Mouse (Mus musculus) embryonic facial prominence, embryonic 11.5 days (tissue): ENCODE measurements around the gene Gm17571. TPM values are rescaled to one million over a fixed set of nuclear protein-coding genes. Genes with fewer than 3 reads are reported as not detected.

ENCODE experiments used
- ATAC-seq: fragments of 200-750 bp; cut with Nextera tagmentation; replicated peaks from 2 replicates; pipeline ENCODE4 v1.8.0; 2017; ENCODE audit warnings: low read depth; ENCODE audit not compliant: insufficient number of reproducible peaks, low FRiP score, low TSS enrichment
- DNase-seq: peaks from one replicate; pipeline ENCODE4 v3.0.0-alpha.2; 2015; ENCODE audit warnings: low spot score
- H3K27ac ChIP-seq: fragments of 300-500 bp; sonication (generic); replicated peaks from 2 replicates; pipeline ENCODE4 v1.5.1; 2014; ENCODE audit warnings: mild to moderate bottlenecking, low read depth, low read length, control low read depth
- H3K27me3 ChIP-seq: fragments of 300-500 bp; sonication (generic); 2 replicates; pipeline ENCODE4 v1.6.1; 2014; ENCODE audit warnings: mild to moderate bottlenecking, low read length, moderate library complexity, mixed read lengths; ENCODE audit not compliant: control insufficient read depth, insufficient read depth
- H3K36me3 ChIP-seq: fragments of 300-500 bp; sonication (generic); replicated peaks from 2 replicates; pipeline ENCODE4 v1.6.1; 2014; ENCODE audit warnings: low read depth, mild to moderate bottlenecking, low read length, moderate library complexity, mixed read lengths; ENCODE audit not compliant: control insufficient read depth, insufficient read depth
- H3K4me1 ChIP-seq: fragments of 300-500 bp; sonication (generic); 2 replicates; pipeline ENCODE4 v1.6.1; 2014; ENCODE audit warnings: low read length, mixed read lengths; ENCODE audit not compliant: control insufficient read depth, insufficient read depth
- H3K4me2 ChIP-seq: fragments of 300-500 bp; sonication (generic); 2 replicates; pipeline ENCODE4 v1.6.1; 2014; ENCODE audit warnings: low read depth, mild to moderate bottlenecking, control low read depth, low read length, moderate library complexity
- H3K4me3 ChIP-seq: fragments of 300-500 bp; sonication (generic); 2 replicates; pipeline ENCODE4 v1.5.1; 2014; ENCODE audit warnings: low read depth, low read length, control low read depth
- H3K9ac ChIP-seq: fragments of 300-500 bp; sonication (generic); replicated peaks from 2 replicates; pipeline ENCODE4 v1.6.1; 2014; ENCODE audit warnings: mild to moderate bottlenecking, control low read depth, low read length
- H3K9me3 ChIP-seq: fragments of 300-500 bp; sonication (generic); replicated peaks from 2 replicates; pipeline ENCODE4 v1.6.1; 2016; ENCODE audit warnings: mild to moderate bottlenecking, low read length, inconsistent platforms, mixed read lengths; ENCODE audit not compliant: control insufficient read depth
- WGBS: fragments of 180-500 bp; shearing (Covaris S2); extraction: QIAGEN DNeasy Blood & Tissue Kit; methylation state at CpG from one replicate; pipeline ENCODE4 v1.1.7; 2014; 5-methylcytosine and 5-hydroxymethylcytosine counted together
- polyA plus RNA-seq: library from polyadenylated mRNA; unstranded; fragments of >200 nt; fragmentation: Nextera tagmentation; extraction: Ambion mirVana; gene quantifications from 2 replicates; pipeline ENCODE4 v1.2.1, GENCODE M21; 2014

Gm17571 gene
- polyA plus RNA-seq, 1 experiment from 2014 or later: not detected

GRCm38 (mm10) chr9:13484267-13485240 lies 38.0 kb upstream of the Gm17571 start:
- no peak overlapping the region for H3K4me2 ChIP-seq
- DNase-seq: no peak
- no peak overlapping the region; the same call in 1 of the 2 replicates for H3K27ac ChIP-seq
- no peaks in the 10 kb centered on the region for H3K36me3 ChIP-seq
- 68% methylated on average over 12 of the region's 12 CpGs for WGBS
- ATAC-seq: no peak
- H3K9me3 ChIP-seq: no peaks in the 10 kb centered on the region
- H3K4me1 ChIP-seq: no peaks in the 10 kb centered on the region
- H3K9ac ChIP-seq: no peak overlapping the region
- no peak overlapping the region for H3K4me3 ChIP-seq
- H3K27me3 ChIP-seq: no peaks in the 10 kb centered on the region

DNA sequence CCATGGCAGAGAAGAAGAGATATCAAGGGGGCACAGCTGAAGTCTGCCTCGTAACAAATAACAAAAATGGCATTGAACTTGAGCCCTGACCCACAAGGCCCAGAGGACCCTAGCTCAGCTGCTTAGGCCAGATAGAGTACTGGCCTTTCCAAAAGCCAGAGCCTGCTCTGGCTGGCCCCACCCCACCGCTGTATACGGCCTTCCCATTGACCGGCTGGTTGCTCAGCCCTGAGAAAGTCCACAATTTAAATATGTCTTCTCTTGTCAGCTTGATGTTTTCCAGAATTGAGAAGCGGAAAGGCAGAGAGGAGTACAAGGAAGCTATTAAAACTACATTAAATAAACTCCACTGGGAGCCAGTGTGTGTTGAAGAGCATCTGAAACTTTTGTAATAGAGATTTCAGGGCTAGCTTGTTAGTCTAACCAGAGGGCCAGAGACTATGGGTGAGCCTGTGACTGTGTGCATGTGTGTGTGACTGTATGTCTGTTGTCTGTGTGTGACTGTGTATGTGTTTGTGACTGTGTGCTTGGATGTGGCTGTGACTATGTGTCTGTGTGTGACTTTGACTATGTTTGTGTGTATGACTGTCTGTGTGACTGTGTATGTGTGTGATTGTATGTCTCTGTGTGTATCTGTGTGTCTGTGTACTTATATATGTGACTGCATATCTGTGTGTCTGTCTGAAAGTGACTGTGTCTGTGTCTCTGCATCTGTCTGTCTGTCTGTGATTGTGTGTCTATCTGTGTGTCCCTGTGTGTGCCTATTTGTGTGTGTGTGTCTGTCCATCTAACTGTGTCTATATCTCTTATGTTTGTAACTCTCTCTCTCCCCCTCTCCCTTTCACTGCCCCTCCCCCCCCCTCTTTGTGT lies 36.9 kb upstream of the Gm17571 start:
- Histone ChIP-seq H3K4me3 (no peak overlapping the region), H3K4me1 (no peaks in the 10 kb centered on the region), H3K9ac (no peak overlapping the region), H3K27me3 (no peaks in the 10 kb centered on the region), H3K36me3 (no peaks in the 10 kb centered on the region), H3K9me3 (no peaks in the 10 kb centered on the region), H3K4me2 (no peak overlapping the region), H3K27ac (no peak overlapping the region)
- ATAC-seq: peak; percentile 73; the same call in 1 of the 2 replicates
- DNase-seq: peak; percentile 34
- 59% methylated on average over 5 of the region's 5 CpGs for WGBS

DNA sequence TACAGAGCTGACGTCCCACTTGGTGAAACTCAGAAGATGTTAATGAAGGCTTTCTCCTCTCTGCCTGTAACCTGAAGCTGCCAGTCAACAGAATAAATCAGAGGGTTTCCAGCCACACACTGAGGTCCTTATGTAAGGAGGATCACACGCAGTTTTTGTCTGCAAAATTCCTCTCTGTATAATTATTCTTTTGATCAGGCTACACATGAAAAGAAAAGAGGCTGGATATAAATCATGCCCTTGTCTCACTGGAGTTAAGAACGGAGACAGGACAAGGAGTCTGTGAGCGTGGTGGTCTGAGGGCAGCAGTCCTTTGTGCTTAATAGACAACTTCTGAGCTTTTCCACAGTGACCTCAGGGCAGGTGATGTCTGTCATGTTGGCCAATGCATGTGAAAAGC lies 32.7 kb upstream of the Gm17571 start:
- Histone ChIP-seq H3K27me3 (no peaks in the 10 kb centered on the region), H3K4me2 (no peak overlapping the region), H3K4me3 (no peak overlapping the region), H3K27ac (no peak overlapping the region), H3K4me1 (no peaks in the 10 kb centered on the region), H3K36me3 (no peaks in the 10 kb centered on the region), H3K9ac (no peak overlapping the region), H3K9me3 (no peaks in the 10 kb centered on the region)
- ATAC-seq (no peak), DNase-seq (no peak)
- 18% methylated on average over 4 of the region's 4 CpGs for WGBS

- Histone ChIP-seq H3K27ac (no peak overlapping the region), H3K4me1 (no peaks in the 10 kb centered on the region), H3K4me3 (no peak overlapping the region), H3K36me3 (no peaks in the 10 kb centered on the region), H3K9ac (no peak overlapping the region), H3K9me3 (no peaks in the 10 kb centered on the region), H3K4me2 (no peak overlapping the region), H3K27me3 (no peaks in the 10 kb centered on the region)
- ATAC-seq: no peak
- DNase-seq: no peak
- WGBS: 92% methylated on average over 5 of the region's 5 CpGs
Observed at GRCm38 (mm10) chr9:13474951-13475350, 28.4 kb upstream of the Gm17571 start.

DNA sequence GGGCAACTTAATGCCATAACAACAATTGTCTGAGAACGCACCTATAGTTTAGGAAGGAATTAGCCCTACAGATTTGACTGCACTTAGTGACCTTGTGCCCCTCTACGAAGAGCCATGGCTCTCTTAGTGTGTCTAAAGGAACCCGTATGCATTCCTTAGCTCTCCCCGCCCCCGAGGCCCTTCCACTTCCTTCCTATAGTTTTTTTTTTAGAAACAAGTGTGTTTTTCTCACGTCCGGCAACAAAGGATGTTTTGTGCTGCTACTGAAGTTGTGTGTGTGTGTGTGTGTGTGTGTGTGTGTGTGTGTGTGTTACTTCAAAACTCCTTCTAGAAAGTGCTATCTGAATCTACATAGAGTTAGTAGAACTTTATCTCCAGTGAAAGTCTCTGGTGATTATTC lies 23.5 kb upstream of the Gm17571 start:
- H3K36me3 ChIP-seq: no peaks in the 10 kb centered on the region
- H3K9me3 ChIP-seq: no peaks in the 10 kb centered on the region
- H3K27me3 ChIP-seq: no peaks in the 10 kb centered on the region
- no peak for ATAC-seq
- WGBS: 18% methylated on average over 7 of the region's 7 CpGs
- DNase-seq: peak; percentile 56
- H3K4me3 ChIP-seq: no peak overlapping the region
- no peak overlapping the region for H3K4me2 ChIP-seq
- no peak overlapping the region for H3K27ac ChIP-seq
- H3K4me1 ChIP-seq: no peaks in the 10 kb centered on the region
- no peak overlapping the region for H3K9ac ChIP-seq

GRCm38 (mm10) chr9:13468778-13469177 lies 22.2 kb upstream of the Gm17571 start:
- Histone ChIP-seq H3K27me3 (no peaks in the 10 kb centered on the region), H3K4me1 (no peaks in the 10 kb centered on the region), H3K4me3 (no peak overlapping the region), H3K4me2 (no peak overlapping the region), H3K9ac (no peak overlapping the region), H3K36me3 (no peaks in the 10 kb centered on the region), H3K27ac (no peak overlapping the region), H3K9me3 (no peaks in the 10 kb centered on the region)
- WGBS: 88% methylated on average over 6 of the region's 6 CpGs
- no peak for DNase-seq
- ATAC-seq: no peak

GRCm38 (mm10) chr9:13467745-13468144 lies 21.2 kb upstream of the Gm17571 start:
- no peaks in the 10 kb centered on the region for H3K36me3 ChIP-seq
- no peak overlapping the region for H3K4me3 ChIP-seq
- no peaks in the 10 kb centered on the region for H3K9me3 ChIP-seq
- no peak for ATAC-seq
- 76% methylated on average over 7 of the region's 7 CpGs for WGBS
- H3K27me3 ChIP-seq: no peaks in the 10 kb centered on the region
- H3K4me2 ChIP-seq: no peak overlapping the region
- H3K27ac ChIP-seq: no peak overlapping the region
- H3K9ac ChIP-seq: no peak overlapping the region
- DNase-seq: no peak
- H3K4me1 ChIP-seq: no peaks in the 10 kb centered on the region

DNA sequence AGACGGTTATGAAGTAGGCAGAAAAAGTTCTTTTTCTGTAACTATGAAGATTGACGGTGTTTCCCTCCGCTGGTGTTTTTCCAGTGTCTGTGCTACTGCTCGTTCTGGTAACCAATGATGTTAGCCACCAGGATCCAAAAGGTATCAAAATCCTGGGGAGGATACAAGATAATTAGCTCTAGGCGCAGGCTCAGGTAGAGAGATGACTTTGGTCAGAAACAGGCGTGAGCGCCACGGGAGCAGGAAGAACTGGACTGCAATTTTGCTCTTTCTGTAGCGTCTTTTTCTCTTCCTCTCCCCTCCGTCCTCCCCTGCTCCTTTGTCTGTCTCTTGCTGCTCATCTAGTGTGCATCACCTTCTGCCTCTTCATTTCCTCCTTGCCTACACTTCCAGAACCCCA lies 20.3 kb upstream of the Gm17571 start:
- no peaks in the 10 kb centered on the region for H3K27me3 ChIP-seq
- H3K4me1 ChIP-seq: no peaks in the 10 kb centered on the region
- no peaks in the 10 kb centered on the region for H3K9me3 ChIP-seq
- H3K4me3 ChIP-seq: no peak overlapping the region
- ATAC-seq (no peak), DNase-seq (no peak)
- no peak overlapping the region for H3K27ac ChIP-seq
- no peak overlapping the region for H3K9ac ChIP-seq
- H3K36me3 ChIP-seq: no peaks in the 10 kb centered on the region
- no peak overlapping the region for H3K4me2 ChIP-seq
- 86% methylated on average over 10 of the region's 10 CpGs for WGBS
